Mouse (Mus musculus) myocyte (in vitro differentiated cells): ENCODE data around the gene Pparg. TPM values are rescaled to one million over a fixed set of nuclear protein-coding genes. Genes with fewer than 3 reads are reported as not detected.

Experiments
- H3K27me3 ChIP-seq: one replicate; pipeline ENCODE4 v1.6.1; 2011; ENCODE audit not compliant: control insufficient read depth, insufficient read depth, insufficient read length
- H3K36me3 ChIP-seq: one replicate; pipeline ENCODE4 v1.6.1; 2011; ENCODE audit not compliant: control insufficient read depth, insufficient read depth
- H3K4me2 ChIP-seq: one replicate; pipeline ENCODE4 v1.6.1; 2011; ENCODE audit warnings: low read depth, control low read depth
- H3K4me3 ChIP-seq: one replicate; pipeline ENCODE4 v1.5.1; 2011; ENCODE audit warnings: mild to moderate bottlenecking, control low read depth, moderate library complexity
- H3K79me2 ChIP-seq: one replicate; pipeline ENCODE4 v1.6.1; 2011; ENCODE audit not compliant: control insufficient read depth, insufficient read depth
- H3ac ChIP-seq: one replicate; pipeline ENCODE4 v1.6.1; 2011; ENCODE audit not compliant: control insufficient read depth, insufficient read length
- CEBPB ChIP-seq: IDR thresholded peaks from 2 replicates; pipeline ENCODE4 v1.6.1; 2011; ENCODE audit warnings: mild to moderate bottlenecking, moderate library complexity; ENCODE audit not compliant: poor library complexity, insufficient read depth, severe bottlenecking
- E2F4 ChIP-seq: IDR thresholded peaks from one replicate; pipeline ENCODE4 v1.6.1; 2011; ENCODE audit warnings: mild to moderate bottlenecking, control low read depth, moderate library complexity; ENCODE audit not compliant: insufficient read depth
- MAX ChIP-seq: IDR thresholded peaks from one replicate; pipeline ENCODE4 v1.6.1; 2011; ENCODE audit warnings: low read depth, mild to moderate bottlenecking, control low read depth
- MYOD1 ChIP-seq, 3 experiments: IDR thresholded peaks; one replicate each; pipeline ENCODE4 v1.6.1; 2011; ENCODE audit warnings: control low read depth in 2 of 3, low read depth in 2 of 3, mild to moderate bottlenecking in 2 of 3, moderate library complexity in 1 of 3; ENCODE audit not compliant: insufficient read length in 2 of 3, control insufficient read depth in 1 of 3
- MYOG ChIP-seq, 3 experiments: IDR thresholded peaks; one replicate each; pipeline ENCODE4 v1.6.1; 2011; ENCODE audit warnings: control low read depth in 2 of 3, low read depth in 2 of 3, mild to moderate bottlenecking in 2 of 3; ENCODE audit not compliant: insufficient read length in 2 of 3, control insufficient read depth in 1 of 3, insufficient read depth in 1 of 3
- POLR2A ChIP-seq: IDR thresholded peaks from one replicate; pipeline ENCODE4 v1.6.1; 2011; ENCODE audit warnings: low read depth, mild to moderate bottlenecking, control low read depth, moderate library complexity; ENCODE audit not compliant: insufficient read length
- POLR2AphosphoS2 ChIP-seq: IDR thresholded peaks from one replicate; pipeline ENCODE4 v1.6.1; 2011; ENCODE audit warnings: low read depth, control low read depth; ENCODE audit not compliant: insufficient read length
- REST ChIP-seq: IDR thresholded peaks from one replicate; pipeline ENCODE4 v1.6.1; 2011; ENCODE audit warnings: mild to moderate bottlenecking, control low read depth, moderate library complexity; ENCODE audit not compliant: insufficient read depth, insufficient read length
- SRF ChIP-seq: IDR thresholded peaks from one replicate; pipeline ENCODE4 v1.6.1; 2011; ENCODE audit warnings: low read depth; ENCODE audit not compliant: control insufficient read depth, insufficient read length
- TCF12 ChIP-seq: IDR thresholded peaks from one replicate; pipeline ENCODE4 v1.6.1; 2011; ENCODE audit warnings: mild to moderate bottlenecking, control low read depth; ENCODE audit not compliant: poor library complexity, insufficient read depth, severe bottlenecking
- TCF3 ChIP-seq: IDR thresholded peaks from one replicate; pipeline ENCODE4 v1.6.1; 2011; ENCODE audit warnings: low read depth, control low read depth; ENCODE audit not compliant: insufficient read length
- USF1 ChIP-seq: IDR thresholded peaks from one replicate; pipeline ENCODE4 v1.6.1; 2011; ENCODE audit warnings: low read depth, mild to moderate bottlenecking, control low read depth, moderate library complexity
- polyA plus RNA-seq: library from polyadenylated mRNA; unstranded; fragments of >200 nt; fragmentation: generic; extraction: Trizol; gene quantifications from one replicate; pipeline ENCODE4 v1.2.1, GENCODE M21; 2012; ENCODE audit warnings: missing spikeins

The Pparg gene
- polyA plus RNA-seq, 1 experiment: 2.2 TPM

DNA sequence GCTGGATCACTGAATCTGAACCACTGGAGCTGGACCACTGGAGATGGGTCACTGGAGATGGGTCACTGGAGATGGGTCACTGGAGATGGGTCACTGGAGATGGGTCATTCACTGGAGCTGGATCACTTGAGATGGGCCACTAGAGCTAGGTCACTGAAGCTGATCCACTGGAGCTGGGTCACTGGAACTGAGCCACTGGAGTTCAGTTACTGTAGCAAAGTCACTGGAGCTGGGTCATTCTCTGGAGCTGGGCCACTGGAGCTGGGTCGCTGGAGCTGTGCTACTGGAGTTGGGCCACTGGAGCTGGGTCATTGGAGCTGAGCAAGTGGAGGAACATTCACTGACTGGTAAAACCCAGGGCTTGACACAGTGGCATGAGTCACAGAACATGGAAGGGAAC is 145.7 kb downstream of the Pparg start:
- H3K4me3 ChIP-seq: no peak overlapping the region
- no peaks in the 10 kb centered on the region for H3K36me3 ChIP-seq
- H3ac ChIP-seq: no peak overlapping the region
- no peaks in the 10 kb centered on the region for H3K27me3 ChIP-seq
- H3K79me2 ChIP-seq: no peaks in the 10 kb centered on the region
- H3K4me2 ChIP-seq: no peak overlapping the region
- TF ChIP-seq MAX (no peak), REST (no peak), TCF3 (no peak), CEBPB (no peak), TCF12 (no peak), POLR2A (no peak)

- Histone ChIP-seq H3K79me2 (no peaks in the 10 kb centered on the region), H3K36me3 (no peaks in the 10 kb centered on the region), H3K4me2 (no peak overlapping the region), H3K27me3 (no peaks in the 10 kb centered on the region), H3K4me3 (no peak overlapping the region), H3ac (no peak overlapping the region)
- TF ChIP-seq E2F4 (no peak), MYOD1 (IDR thresholded peaks at IDR 0.05; ENCODE audit: control insufficient read depth in 1 of 3, insufficient read length in 2 of 3, low read depth in 2 of 3) (no peak), TCF3 (no peak), TCF12 (no peak), CEBPB (no peak)
Observed at GRCm38 (mm10) chr6:115511447-115511846, 150.7 kb downstream of the Pparg start.

- H3K4me3 ChIP-seq: no peak overlapping the region
- no peaks in the 10 kb centered on the region for H3K79me2 ChIP-seq
- H3K27me3 ChIP-seq: no peaks in the 10 kb centered on the region
- H3K4me2 ChIP-seq: no peak overlapping the region
- TF ChIP-seq MYOD1 (IDR thresholded peaks at IDR 0.05; ENCODE audit: control insufficient read depth in 1 of 3, insufficient read length in 2 of 3, low read depth in 2 of 3) (no peak), TCF3 (no peak), POLR2AphosphoS2 (no peak), TCF12 (no peak), SRF (no peak)
- no peaks in the 10 kb centered on the region for H3K36me3 ChIP-seq
- no peak overlapping the region for H3ac ChIP-seq
Observed at GRCm38 (mm10) chr6:115513207-115513606, 152.5 kb downstream of the Pparg start.

GRCm38 (mm10) chr6:115517904-115518303 is 157.2 kb downstream of the Pparg start:
- H3K4me3 ChIP-seq: no peak overlapping the region
- H3K4me2 ChIP-seq: no peak overlapping the region
- H3K79me2 ChIP-seq: no peaks in the 10 kb centered on the region
- H3ac ChIP-seq: no peak overlapping the region
- no peaks in the 10 kb centered on the region for H3K36me3 ChIP-seq
- TF ChIP-seq TCF3: no peak
- TF ChIP-seq SRF: no peak
- TF ChIP-seq REST: no peak
- no peak for TF ChIP-seq POLR2A
- TF ChIP-seq CEBPB: no peak
- TF ChIP-seq E2F4: no peak
- no peak for TF ChIP-seq MYOD1 (IDR thresholded peaks at IDR 0.05; ENCODE audit: control insufficient read depth in 1 of 3, insufficient read length in 2 of 3, low read depth in 2 of 3)
- no peak for TF ChIP-seq POLR2AphosphoS2
- TF ChIP-seq USF1: no peak
- TF ChIP-seq MAX: no peak
- no peak for TF ChIP-seq TCF12
- no peak for TF ChIP-seq MYOG (IDR thresholded peaks at IDR 0.05; ENCODE audit: control insufficient read depth in 1 of 3, insufficient read depth in 1 of 3, insufficient read length in 2 of 3, low read depth in 2 of 3)
- H3K27me3 ChIP-seq: no peaks in the 10 kb centered on the region

GRCm38 (mm10) chr6:115518352-115518751 is 157.6 kb downstream of the Pparg start:
- Histone ChIP-seq H3K36me3 (no peaks in the 10 kb centered on the region), H3K27me3 (no peaks in the 10 kb centered on the region), H3K4me3 (no peak overlapping the region), H3ac (no peak overlapping the region), H3K4me2 (no peak overlapping the region), H3K79me2 (no peaks in the 10 kb centered on the region)
- no peak for TF ChIP-seq POLR2AphosphoS2
- TF ChIP-seq REST: no peak
- no peak for TF ChIP-seq CEBPB
- no peak for TF ChIP-seq USF1
- no peak for TF ChIP-seq TCF3
- TF ChIP-seq SRF: no peak
- no peak for TF ChIP-seq MYOG (IDR thresholded peaks at IDR 0.05; ENCODE audit: control insufficient read depth in 1 of 3, insufficient read depth in 1 of 3, insufficient read length in 2 of 3, low read depth in 2 of 3)
- no peak for TF ChIP-seq MAX
- no peak for TF ChIP-seq TCF12
- no peak for TF ChIP-seq POLR2A
- TF ChIP-seq E2F4: no peak
- TF ChIP-seq MYOD1 (IDR thresholded peaks at IDR 0.05; ENCODE audit: control insufficient read depth in 1 of 3, insufficient read length in 2 of 3, low read depth in 2 of 3): no peak
